Mouse (Mus musculus): ENCODE data around the gene Cox5b. TPM values are rescaled to one million over a fixed set of nuclear protein-coding genes. Genes with fewer than 3 reads are reported as not detected.

Gene Cox5b
- polyA plus RNA-seq, 1 experiment from 2014 or later: 460 TPM

DNA sequence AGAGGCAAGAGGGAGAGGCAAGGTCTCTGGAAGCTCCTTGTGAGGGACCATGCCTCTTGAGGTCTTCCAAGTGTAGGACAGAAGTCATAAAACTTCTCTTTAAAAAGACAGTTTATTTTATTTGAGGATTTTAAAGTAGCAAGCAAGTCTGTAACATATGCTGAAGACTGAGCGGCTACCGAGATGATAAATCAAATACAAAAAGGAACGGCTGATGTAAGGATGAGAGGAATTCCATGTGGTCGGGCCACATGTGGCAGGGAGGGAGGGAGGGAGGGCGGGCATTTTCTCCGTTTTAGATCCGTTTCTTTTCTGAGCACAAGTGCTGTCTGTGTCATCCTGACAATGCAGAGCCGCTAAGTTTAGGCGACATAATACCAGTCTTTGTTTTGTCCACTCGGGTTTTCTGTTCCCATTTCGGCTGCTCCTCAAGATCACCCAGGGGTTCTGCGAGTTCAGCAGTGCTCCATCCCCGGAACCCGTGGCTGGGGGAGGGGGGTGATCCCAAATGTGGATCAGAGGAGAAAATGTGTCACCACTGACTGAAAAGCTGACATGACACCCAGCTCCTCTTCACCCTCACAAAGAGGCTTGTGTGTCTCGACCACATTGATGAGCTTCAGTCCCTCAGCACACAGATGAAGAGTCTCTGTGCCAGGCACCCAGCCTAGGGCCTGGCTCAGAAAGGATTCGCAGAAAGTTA lies 18.4 kb upstream of the Cox5b start:
- no peak overlapping the region; the same call in 1 of the 2 replicates for H3K4me2 ChIP-seq (ENCODE audit: low read depth, low read length)
- ATAC-seq (replicated peaks; ENCODE audit: insufficient number of reproducible peaks, low FRiP score, low TSS enrichment, low read depth) (no peak), DNase-seq (ENCODE audit: low spot score) (no peak)
- no peaks in the 10 kb centered on the region for H3K27me3 ChIP-seq (ENCODE audit: control insufficient read depth, insufficient read depth, low read length)
- H3K36me3 ChIP-seq (replicated peaks; ENCODE audit: control insufficient read depth, insufficient read depth, low read depth, low read length): no peaks in the 10 kb centered on the region
- H3K4me1 ChIP-seq (ENCODE audit: control insufficient read depth, insufficient read depth, low read length): no peaks in the 10 kb centered on the region
- H3K9ac ChIP-seq (replicated peaks; ENCODE audit: low read length): no peak overlapping the region
- H3K9me3 ChIP-seq (replicated peaks; ENCODE audit: control insufficient read depth, low read length): no peaks in the 10 kb centered on the region
- no peak overlapping the region for H3K27ac ChIP-seq (replicated peaks; ENCODE audit: low read depth, low read length)
- no peak overlapping the region for H3K4me3 ChIP-seq (ENCODE audit: low read depth, low read length)
- WGBS: 29% methylated on average over 16 of the region's 16 CpGs

DNA sequence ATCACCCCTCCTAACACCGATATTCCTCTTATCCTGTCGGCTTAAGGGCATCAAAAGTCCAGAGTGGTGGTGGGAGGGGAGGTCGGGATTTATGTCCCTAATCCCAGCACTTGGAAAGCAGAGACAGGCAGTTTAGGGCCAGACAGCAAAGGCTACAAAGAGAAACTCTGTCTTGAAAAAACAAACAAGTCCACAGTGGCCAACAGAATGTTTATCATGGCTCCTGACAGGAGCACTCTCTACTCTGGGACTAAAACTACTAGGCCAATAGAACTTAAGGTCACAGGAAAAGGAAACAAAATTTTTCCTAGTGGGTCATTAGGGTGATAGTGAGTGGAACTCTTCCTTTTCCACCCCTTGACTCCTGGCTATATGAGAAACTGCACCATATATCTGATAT lies 16.3 kb upstream of the Cox5b start:
- no peaks in the 10 kb centered on the region for H3K9me3 ChIP-seq (replicated peaks; ENCODE audit: control insufficient read depth, low read length)
- WGBS: 54% methylated on average over 3 of the region's 3 CpGs
- H3K4me3 ChIP-seq (ENCODE audit: low read depth, low read length): no peak overlapping the region
- no peaks in the 10 kb centered on the region for H3K4me1 ChIP-seq (ENCODE audit: control insufficient read depth, insufficient read depth, low read length)
- no peaks in the 10 kb centered on the region for H3K27me3 ChIP-seq (ENCODE audit: control insufficient read depth, insufficient read depth, low read length)
- no peaks in the 10 kb centered on the region for H3K36me3 ChIP-seq (replicated peaks; ENCODE audit: control insufficient read depth, insufficient read depth, low read depth, low read length)
- ATAC-seq (replicated peaks; ENCODE audit: insufficient number of reproducible peaks, low FRiP score, low TSS enrichment, low read depth) (no peak), DNase-seq (ENCODE audit: low spot score) (no peak)
- H3K4me2 ChIP-seq (ENCODE audit: low read depth, low read length): no peak overlapping the region
- no peak overlapping the region for H3K9ac ChIP-seq (replicated peaks; ENCODE audit: low read length)
- H3K27ac ChIP-seq (replicated peaks; ENCODE audit: low read depth, low read length): no peak overlapping the region

DNA sequence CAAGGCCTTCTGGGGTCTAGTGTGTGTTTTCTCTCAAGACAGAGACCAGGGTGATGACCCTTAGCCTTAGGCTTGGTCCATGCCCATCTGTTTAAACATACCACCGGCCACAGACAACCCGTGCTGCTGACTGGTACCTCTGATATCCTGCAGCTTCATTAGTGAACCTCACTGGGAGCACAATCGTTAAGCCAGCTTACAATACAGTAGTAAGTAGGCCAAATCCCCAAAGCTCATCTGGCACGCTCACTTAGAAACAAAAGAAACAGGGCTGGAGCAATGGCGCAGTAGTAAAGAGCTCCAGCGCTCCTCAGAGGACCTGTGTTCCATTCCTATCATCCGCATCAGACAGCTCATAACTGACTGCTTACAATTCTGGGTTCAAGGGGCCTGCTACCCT lies 10.4 kb upstream of the Cox5b start:
- H3K4me2 ChIP-seq (ENCODE audit: low read depth, low read length): no peak overlapping the region
- ATAC-seq (replicated peaks; ENCODE audit: insufficient number of reproducible peaks, low FRiP score, low TSS enrichment, low read depth) (no peak), DNase-seq (ENCODE audit: low spot score) (no peak)
- no peaks in the 10 kb centered on the region for H3K4me1 ChIP-seq (ENCODE audit: control insufficient read depth, insufficient read depth, low read length)
- 57% methylated on average over 7 of the region's 7 CpGs for WGBS
- H3K36me3 ChIP-seq (replicated peaks; ENCODE audit: control insufficient read depth, insufficient read depth, low read depth, low read length): no peaks in the 10 kb centered on the region
- H3K9ac ChIP-seq (replicated peaks; ENCODE audit: low read length): no peak overlapping the region
- H3K27me3 ChIP-seq (ENCODE audit: control insufficient read depth, insufficient read depth, low read length): no peaks in the 10 kb centered on the region
- no peak overlapping the region for H3K4me3 ChIP-seq (ENCODE audit: low read depth, low read length)
- H3K27ac ChIP-seq (replicated peaks; ENCODE audit: low read depth, low read length): no peak overlapping the region
- H3K9me3 ChIP-seq (replicated peaks; ENCODE audit: control insufficient read depth, low read length): no peaks in the 10 kb centered on the region

DNA sequence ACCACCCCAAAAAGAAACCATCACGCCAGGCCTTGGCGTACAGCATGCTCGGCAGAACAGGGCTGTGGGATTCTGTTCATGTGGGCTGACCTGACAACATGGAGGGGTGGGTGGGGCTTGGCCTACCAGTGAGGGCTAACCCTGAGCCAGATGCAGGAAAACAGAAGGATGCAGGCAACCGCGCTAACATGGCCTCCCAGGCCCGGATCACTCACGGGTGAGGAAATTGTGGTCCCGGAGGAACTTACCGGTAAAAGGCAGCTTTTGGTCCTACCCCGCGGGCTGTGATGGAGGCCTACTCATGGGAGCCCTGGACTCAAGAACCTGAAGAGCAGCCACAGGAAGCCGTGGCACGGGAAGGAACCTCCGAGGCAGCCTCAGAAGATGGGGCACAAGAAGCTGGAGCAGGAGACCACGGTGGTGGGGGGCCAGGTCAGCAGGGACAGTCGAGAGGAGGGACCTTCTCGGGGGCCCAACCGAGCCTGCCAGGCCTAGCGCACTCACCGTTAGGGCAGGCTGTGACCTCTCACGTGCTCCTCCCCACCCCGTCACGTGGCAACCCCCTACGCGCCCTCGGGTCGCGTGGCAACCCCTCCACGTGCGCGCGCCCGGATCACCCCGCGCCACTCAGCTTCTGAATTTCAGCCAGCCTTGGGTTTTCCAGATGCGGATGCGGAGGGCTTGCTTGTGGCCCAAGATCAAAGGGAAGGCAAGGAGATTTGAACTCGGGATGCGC lies 8.5 kb upstream of the Cox5b start, which contains the start of gene Fam178b:
Gene Fam178b, minus strand, starts transcription at position 564 of the 736 bp plus-strand sequence.
- no peak within 1 kb of the TSS for H3K27ac ChIP-seq (replicated peaks; ENCODE audit: low read depth, low read length)
- no peak within 1 kb of the TSS for H3K4me3 ChIP-seq (ENCODE audit: low read depth, low read length)
- H3K27me3 ChIP-seq (ENCODE audit: control insufficient read depth, insufficient read depth, low read length): no peaks in the 10 kb centered on the region
- no peak within 1 kb of the TSS for H3K9ac ChIP-seq (replicated peaks; ENCODE audit: low read length)
- H3K9me3 ChIP-seq (replicated peaks; ENCODE audit: control insufficient read depth, low read length): no peaks in the 10 kb centered on the region
- no peaks in the 10 kb centered on the region for H3K36me3 ChIP-seq (replicated peaks; ENCODE audit: control insufficient read depth, insufficient read depth, low read depth, low read length)
- no peak for DNase-seq (ENCODE audit: low spot score)
- H3K4me2 ChIP-seq (ENCODE audit: low read depth, low read length): no peak within 1 kb of the TSS
- no peaks in the 10 kb centered on the region for H3K4me1 ChIP-seq (ENCODE audit: control insufficient read depth, insufficient read depth, low read length)
- no peak for ATAC-seq (replicated peaks; ENCODE audit: insufficient number of reproducible peaks, low FRiP score, low TSS enrichment, low read depth)
- WGBS: 91% methylated on average over 39 of the region's 39 CpGs

DNA sequence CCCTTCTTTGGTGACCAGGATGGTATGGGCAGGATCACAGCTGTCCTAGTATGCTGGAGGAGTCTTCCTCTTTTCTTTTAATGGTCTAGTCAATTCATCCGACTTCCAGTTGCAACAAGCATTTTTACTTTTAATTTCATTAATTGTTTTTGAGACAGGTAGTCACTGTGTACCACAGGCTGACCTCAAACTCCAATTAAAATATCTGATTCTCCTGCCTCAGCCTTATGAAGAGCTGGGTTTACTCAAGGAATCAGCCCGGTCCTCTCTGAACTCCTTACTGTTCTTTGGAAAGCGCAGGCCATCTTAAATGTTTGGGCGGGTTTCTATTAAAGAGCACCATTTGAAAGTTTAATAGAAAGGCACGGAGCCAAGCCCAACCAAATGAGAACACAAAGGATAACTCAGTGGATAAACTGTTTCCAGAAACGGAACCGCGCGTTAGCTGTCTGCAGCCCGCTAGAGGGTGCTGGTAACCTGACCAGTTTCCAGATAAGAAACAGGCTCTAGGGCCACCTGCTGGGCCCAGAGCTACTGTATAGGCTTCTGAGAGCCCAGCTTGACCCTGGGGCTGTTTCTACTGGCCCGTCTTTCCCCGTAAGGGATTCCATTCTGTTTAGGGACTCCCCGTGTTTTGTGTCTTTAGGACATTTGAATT lies 7.3 kb upstream of the Cox5b start:
- H3K4me2 ChIP-seq (ENCODE audit: low read depth, low read length): no peak overlapping the region
- H3K36me3 ChIP-seq (replicated peaks; ENCODE audit: control insufficient read depth, insufficient read depth, low read depth, low read length): no peaks in the 10 kb centered on the region
- no peak overlapping the region for H3K9ac ChIP-seq (replicated peaks; ENCODE audit: low read length)
- ATAC-seq (replicated peaks; ENCODE audit: insufficient number of reproducible peaks, low FRiP score, low TSS enrichment, low read depth) (peak; percentile 70; the same call in 1 of the 2 replicates), DNase-seq (ENCODE audit: low spot score) (peak; percentile 90)
- no peaks in the 10 kb centered on the region for H3K4me1 ChIP-seq (ENCODE audit: control insufficient read depth, insufficient read depth, low read length)
- H3K27ac ChIP-seq (replicated peaks; ENCODE audit: low read depth, low read length): no peak overlapping the region
- H3K27me3 ChIP-seq (ENCODE audit: control insufficient read depth, insufficient read depth, low read length): no peaks in the 10 kb centered on the region
- WGBS: 13% methylated on average over 13 of the region's 13 CpGs
- no peaks in the 10 kb centered on the region for H3K9me3 ChIP-seq (replicated peaks; ENCODE audit: control insufficient read depth, low read length)
- H3K4me3 ChIP-seq (ENCODE audit: low read depth, low read length): no peak overlapping the region

DNA sequence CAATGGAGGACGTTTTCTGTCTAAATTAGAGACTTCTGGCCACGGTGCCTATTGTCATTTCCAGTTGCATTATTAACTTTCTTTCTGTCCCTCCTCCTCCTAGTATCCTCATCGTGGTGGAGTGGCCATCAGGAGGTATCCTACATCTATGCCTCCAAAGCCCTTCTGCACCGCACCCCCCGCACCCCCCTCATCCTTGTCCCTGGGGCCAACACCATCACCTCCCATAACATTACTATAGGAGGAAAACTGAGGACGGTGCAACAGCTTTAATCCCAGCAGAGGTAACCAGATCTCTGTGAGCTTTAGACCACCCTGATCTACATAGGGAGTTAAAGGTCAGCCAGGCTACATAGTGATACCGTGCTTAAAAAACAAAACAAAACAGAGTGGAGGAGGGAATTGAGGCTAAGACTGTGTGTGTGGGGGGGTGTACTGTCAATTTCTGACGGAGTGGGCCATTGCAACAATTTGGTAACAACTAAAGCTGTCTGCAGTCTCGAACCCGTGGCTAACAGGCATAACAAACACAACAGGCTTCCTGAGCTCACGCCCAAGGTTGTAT lies 496 bp upstream of the Cox5b start:
- H3K4me2 ChIP-seq (ENCODE audit: low read depth, low read length): peak overlapping the region; percentile 32; the same call in 1 of the 2 replicates
- no peaks in the 10 kb centered on the region for H3K27me3 ChIP-seq (ENCODE audit: control insufficient read depth, insufficient read depth, low read length)
- peak; percentile 32; the same call in 1 of the 2 replicates for ATAC-seq (replicated peaks; ENCODE audit: insufficient number of reproducible peaks, low FRiP score, low TSS enrichment, low read depth)
- peak overlapping the region; percentile 85 for H3K4me3 ChIP-seq (ENCODE audit: low read depth, low read length)
- 62% methylated on average over 11 of the region's 11 CpGs for WGBS
- H3K4me1 ChIP-seq (ENCODE audit: control insufficient read depth, insufficient read depth, low read length): no peaks in the 10 kb centered on the region; the same call in 1 of the 2 replicates
- DNase-seq (ENCODE audit: low spot score): no peak
- H3K27ac ChIP-seq (replicated peaks; ENCODE audit: low read depth, low read length): no peak overlapping the region
- H3K36me3 ChIP-seq (replicated peaks; ENCODE audit: control insufficient read depth, insufficient read depth, low read depth, low read length): no peaks in the 10 kb centered on the region
- H3K9me3 ChIP-seq (replicated peaks; ENCODE audit: control insufficient read depth, low read length): no peaks in the 10 kb centered on the region
- H3K9ac ChIP-seq (replicated peaks; ENCODE audit: low read length): peak overlapping the region; percentile 22; the same call in 1 of the 2 replicates

DNA sequence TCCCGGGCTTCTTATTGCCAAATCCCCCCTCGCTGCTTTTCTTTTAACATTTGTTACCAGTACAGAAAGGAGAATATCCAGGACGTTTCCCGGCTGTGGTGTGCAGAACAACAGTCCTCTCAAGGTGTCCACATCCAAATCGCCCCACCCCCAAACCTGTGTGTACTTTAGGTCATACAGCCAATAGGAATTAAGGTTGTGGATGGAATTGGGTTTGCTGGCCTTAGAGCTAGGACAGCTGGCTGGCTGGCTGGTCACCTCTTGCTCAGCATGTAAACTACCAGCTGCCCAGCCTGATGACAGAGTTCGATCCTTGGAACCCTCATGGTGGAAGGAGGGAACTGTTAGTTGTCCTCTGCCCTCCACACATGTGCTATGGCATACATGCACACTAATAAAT lies 3.6 kb downstream of the Cox5b start:
- no peaks in the 10 kb centered on the region for H3K36me3 ChIP-seq (replicated peaks; ENCODE audit: control insufficient read depth, insufficient read depth, low read depth, low read length)
- H3K9ac ChIP-seq (replicated peaks; ENCODE audit: low read length): no peak overlapping the region
- H3K9me3 ChIP-seq (replicated peaks; ENCODE audit: control insufficient read depth, low read length): no peaks in the 10 kb centered on the region
- WGBS: 87% methylated on average over 6 of the region's 6 CpGs
- no peaks in the 10 kb centered on the region; the same call in 1 of the 2 replicates for H3K4me1 ChIP-seq (ENCODE audit: control insufficient read depth, insufficient read depth, low read length)
- DNase-seq (ENCODE audit: low spot score) (no peak), ATAC-seq (replicated peaks; ENCODE audit: insufficient number of reproducible peaks, low FRiP score, low TSS enrichment, low read depth) (no peak)
- H3K4me3 ChIP-seq (ENCODE audit: low read depth, low read length): no peak overlapping the region
- H3K27me3 ChIP-seq (ENCODE audit: control insufficient read depth, insufficient read depth, low read length): no peaks in the 10 kb centered on the region
- no peak overlapping the region for H3K4me2 ChIP-seq (ENCODE audit: low read depth, low read length)
- no peak overlapping the region for H3K27ac ChIP-seq (replicated peaks; ENCODE audit: low read depth, low read length)
